Mouse (Mus musculus): ENCODE measurements around the gene Fgfrl1.

The Fgfrl1 gene

DNA sequence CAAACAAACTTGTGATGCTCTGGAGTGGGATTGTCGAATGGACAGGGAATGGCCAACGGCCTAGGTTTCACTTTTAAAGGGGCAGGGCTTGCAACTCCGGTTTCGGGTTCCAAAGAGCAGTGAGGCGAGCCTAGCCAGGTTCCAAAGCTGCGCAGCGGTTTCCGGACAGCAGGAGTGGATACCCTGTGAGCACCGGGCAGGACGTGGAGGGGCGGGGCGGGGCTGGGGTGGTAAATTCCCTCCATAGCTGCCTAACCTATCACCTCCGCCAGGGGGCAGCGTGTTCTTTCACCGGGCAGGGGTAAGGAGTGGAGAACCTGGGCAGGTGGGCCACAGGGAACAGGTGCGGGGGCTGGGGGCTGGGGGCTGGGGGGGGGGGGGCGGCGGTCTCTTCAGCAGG lies at the start of gene Fgfrl1:
Gene Fgfrl1 (plus strand): TSS at position 112 of the 400 bp plus-strand sequence.
- DNase-seq (ENCODE audit: low spot score): no peak

DNA sequence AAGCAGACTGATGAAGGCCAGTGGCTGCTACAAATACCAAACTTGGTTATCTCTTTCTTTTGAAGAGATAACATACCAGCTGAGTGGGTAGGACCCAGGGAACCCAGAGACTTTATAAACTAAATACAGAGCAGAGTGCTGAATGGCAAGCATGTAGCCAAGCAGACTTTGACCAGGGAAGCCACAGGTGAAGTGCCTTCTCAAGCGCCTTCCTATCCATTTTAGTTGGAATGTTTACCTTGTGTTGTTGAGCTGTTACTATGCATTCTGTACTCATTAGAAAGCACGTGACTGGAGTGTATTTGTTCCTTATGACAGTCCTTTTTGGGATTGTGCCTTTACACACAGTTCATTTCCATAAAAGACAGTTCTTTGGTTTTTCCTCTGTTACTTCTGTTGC lies 48.5 kb upstream of the Fgfrl1 start:
- DNase-seq (ENCODE audit: low spot score): no peak

DNA sequence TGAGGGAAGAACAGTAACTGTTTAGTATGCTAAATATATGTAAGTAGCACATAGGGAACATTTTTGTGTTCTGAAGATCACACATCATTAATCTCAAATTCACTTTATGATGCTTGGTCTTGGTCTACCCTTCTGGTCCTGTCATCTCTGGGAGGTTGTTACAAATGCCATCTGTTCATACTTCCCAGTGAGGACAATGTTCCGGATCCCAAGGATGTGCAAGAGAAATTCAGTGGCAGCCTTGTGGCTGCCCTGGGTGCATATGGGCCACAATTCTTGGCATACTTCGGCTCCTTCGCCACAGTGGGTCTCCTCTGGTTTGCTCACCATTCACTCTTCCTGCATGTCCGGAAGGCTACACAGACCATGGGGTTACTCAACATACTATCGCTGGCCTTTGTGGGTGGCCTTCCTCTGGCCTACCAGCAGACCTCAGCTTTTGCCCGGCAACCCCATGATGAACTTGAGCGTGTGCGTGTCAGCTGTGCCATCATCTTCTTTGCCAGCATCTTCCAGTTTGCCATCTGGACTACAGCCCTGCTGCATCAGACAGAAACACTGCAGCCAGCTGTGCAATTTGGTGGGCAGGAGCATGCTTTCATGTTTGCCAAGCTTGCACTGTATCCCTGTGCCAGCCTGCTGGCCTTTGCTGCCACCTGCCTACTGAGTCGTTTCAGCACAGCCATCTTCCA lies 46.4 kb upstream of the Fgfrl1 start:
- DNase-seq (ENCODE audit: low spot score): no peak

DNA sequence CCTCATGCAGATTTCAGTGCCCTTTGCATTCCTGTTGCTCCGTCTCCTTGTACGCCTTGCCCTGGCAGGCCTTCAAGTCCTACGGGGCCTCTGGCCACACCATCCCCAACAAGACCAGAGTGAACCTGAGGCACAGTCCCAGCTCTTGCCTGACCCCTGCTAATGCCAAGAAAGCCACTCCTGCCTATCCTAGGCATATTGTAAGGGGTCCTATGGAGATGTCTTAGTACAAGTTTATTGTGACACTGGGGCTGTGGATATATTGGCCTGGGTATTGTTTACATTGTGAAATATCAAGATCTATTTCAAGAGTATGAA lies 45.9 kb upstream of the Fgfrl1 start:
- DNase-seq (ENCODE audit: low spot score): no peak

DNA sequence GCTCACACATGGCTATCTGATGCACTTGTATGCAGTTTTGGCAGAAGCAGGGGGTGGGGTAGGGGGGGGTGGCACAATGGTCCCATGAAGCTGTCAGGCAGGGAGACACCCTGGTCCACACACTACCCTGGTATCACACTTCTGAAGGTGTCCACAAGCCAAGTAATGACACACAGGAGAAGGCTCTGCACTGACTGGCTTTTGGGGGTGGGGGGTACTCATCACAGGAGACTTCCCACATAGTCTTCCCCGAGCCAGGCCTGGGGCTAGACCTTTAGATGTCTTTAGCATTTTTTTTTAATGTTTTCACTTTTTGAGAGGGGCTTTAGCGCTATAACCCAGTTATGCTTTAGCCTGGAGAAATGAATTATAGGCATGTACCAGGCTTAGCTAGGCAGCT lies 44.9 kb upstream of the Fgfrl1 start:
- DNase-seq (ENCODE audit: low spot score): no peak

DNA sequence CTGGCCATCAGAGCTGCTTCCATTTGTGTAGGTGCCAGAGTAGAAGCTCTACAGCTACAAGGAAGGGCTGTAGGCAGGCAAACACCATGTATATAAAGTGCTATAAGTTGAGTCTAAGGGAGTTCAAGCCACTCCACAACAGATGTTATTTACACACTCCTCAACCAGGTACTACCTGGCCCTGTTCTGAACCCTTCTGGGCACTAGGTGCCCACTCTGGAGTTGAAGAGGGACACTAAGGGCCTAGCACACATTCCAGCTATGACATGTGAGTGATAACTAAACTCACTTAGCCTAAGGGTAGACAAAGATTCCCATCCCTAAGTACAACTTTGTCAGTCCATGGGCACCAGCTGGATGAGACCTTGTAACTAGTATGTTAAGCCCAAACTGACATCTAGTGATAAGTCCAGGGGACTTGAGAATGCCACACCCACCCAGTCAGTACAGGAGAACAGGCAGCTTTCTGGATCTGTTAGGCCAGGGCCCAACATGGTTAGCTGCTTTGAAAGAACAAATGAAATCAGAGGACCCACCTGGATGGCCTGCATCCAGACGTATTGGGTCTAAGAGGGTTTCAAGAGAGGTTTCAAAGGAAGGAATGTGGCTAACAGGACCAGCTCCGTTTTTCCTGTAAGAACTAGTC lies 44.2 kb upstream of the Fgfrl1 start:
- DNase-seq (ENCODE audit: low spot score): no peak

DNA sequence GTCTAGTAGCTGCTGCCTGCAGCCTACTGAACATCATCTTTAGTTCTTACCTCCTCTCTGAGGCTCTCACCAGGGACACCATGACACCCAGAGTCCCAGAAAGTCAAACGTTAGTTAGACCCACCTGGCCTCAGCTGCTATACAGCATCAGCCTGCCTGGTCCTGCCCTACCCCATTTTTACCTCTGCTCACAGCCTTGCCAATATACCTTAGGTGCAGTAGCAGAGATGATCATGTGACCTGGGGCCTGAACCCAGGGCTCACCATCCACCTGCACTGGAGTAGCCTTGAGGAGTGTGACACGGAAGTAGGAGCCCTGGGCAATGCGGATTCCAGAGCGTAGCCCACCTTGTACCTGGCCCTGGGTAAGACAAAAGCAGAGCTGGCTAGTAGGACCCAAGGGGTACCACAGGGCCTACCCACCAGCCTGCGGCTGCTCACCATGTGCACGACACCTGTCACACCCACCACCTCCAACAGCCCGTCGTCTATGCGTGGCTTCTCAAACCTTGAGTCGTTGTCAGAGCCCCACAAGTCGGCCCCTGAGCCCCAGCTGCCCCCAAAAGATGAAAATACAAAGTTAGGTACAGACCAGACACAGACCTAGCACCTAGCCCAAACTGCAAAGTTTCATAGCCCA lies 43.1 kb upstream of the Fgfrl1 start:
- no peak for DNase-seq (ENCODE audit: low spot score)

DNA sequence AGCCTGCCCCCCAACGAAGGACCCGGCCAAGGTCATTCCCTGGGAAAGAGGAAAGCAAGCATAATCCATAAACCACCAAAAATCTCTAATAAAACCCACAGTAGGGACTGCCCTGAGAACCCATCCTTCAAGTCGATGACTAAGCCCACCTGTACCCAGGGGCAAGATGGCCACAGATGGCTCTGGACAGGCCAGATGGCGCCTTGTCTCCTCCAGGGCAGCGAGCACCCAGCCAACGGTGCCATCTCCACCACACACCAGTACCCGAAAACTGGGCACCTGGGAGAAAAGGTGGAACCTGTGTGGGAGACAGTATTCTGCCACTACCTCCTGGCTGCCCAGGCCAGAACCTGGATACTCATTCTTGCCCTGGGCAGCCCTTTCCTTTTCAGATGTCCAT lies 41.8 kb upstream of the Fgfrl1 start:
- DNase-seq (ENCODE audit: low spot score): no peak

DNA sequence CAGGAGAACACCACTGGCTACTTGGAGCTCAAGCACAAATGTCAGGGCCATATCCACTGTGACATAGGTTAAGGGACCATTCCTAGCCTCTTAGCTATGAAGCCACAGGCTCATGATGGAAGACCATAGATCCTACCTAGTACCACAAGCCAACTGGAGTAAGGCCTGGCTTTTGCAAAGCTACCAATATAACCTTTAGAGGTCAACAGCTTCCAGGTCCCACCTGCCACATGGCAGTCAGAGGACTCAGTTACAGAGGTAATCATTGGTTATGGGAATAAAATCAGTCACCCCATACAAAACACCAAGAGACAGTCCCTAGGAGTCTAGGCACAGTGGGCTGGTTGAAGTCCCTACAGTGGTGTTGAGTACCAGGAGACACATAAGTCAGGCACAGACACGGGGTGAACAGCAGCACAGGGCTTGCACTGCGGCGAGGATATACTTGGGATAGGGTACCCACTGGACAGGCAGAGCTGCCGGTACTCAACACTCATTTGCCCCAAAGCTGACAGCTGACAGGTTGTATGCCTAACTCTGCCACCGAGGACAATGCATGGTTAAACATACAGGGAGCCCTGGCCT lies 41.0 kb upstream of the Fgfrl1 start:
- DNase-seq (ENCODE audit: low spot score): no peak

DNA sequence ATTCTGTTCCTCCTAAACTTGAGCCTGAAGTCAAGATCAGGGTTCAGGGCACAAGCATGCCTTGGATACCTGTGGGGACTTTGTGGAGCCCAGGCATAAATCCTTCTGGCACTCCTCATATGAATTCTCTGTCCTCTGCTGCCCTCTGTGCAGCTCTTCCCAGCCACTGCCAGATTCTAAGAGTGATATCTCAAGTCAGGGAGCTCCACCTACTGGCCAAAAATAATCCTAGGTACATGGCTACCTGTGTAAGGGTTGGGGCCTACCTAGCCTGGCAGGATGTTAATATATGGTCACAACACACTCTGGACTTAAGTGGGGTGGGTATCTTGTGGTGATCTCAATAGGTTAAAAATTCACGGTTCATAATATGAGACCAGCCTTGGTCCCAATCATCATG lies 40.4 kb upstream of the Fgfrl1 start:
- no peak for DNase-seq (ENCODE audit: low spot score)

DNA sequence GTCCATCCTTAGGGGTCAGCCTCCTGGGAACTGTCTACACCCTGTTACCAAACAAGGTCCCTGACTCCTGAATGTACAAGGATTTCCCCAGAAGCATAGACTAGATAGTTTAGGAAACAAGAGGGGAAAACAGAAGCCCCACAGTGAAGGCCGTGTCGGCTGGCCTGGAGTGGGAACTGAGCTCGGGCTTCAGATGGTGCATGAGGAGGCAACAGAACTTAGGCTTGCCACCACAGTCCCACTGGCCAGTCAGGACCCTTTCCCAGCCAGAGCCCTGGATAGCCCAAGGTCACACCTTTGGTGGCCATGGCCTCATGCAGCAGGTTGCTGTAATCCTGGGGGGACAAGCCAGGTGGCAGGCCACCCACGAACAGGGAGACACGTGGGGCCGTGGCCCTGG lies 38.8 kb upstream of the Fgfrl1 start:
- no peak for DNase-seq (ENCODE audit: low spot score)

DNA sequence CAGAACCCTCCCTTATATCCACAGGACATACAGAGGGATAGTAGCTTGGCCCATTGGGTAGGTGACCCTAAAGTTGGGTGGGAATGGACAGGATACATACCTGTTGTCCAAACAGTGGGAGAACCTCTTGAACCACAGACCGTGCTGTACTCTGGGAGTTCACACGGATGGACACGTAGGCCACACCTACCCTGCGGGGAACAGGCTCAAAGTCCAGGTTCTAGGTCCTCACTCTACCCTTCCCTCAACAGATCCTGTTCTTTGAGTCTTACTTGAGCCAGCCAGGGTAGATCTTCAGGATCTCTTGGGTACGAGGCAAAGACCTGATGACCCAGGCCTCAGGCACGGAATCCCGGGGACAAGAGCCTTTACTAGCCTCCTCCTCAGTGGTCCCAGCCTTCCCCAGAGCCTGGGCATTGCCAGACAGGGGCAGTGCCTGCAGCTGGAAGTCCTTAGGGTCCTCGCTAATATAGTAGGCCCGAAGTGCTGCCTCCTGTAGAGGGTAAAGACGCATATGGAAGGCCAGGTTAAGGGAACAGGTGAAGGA lies 37.7 kb upstream of the Fgfrl1 start:
- DNase-seq (ENCODE audit: low spot score): no peak

DNA sequence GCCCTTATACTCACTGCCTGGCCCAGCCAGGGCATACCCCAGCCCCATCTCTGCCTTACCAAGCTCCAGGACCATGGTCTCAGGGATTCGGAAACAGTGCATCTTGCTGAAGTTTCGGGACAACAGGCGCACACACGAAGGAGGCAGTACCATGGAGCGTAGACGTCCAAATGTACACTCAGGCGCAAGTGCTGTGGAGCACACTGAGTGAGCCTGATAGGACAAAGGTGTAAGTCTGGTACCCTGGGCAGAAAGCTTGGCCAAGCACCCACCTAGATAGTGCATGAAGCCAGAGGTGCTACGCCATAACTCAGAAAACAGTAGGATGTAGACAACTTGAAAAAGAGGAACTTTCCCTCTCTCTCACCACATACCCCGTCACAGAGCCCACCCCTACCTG lies 36.8 kb upstream of the Fgfrl1 start:
- no peak for DNase-seq (ENCODE audit: low spot score)

DNA sequence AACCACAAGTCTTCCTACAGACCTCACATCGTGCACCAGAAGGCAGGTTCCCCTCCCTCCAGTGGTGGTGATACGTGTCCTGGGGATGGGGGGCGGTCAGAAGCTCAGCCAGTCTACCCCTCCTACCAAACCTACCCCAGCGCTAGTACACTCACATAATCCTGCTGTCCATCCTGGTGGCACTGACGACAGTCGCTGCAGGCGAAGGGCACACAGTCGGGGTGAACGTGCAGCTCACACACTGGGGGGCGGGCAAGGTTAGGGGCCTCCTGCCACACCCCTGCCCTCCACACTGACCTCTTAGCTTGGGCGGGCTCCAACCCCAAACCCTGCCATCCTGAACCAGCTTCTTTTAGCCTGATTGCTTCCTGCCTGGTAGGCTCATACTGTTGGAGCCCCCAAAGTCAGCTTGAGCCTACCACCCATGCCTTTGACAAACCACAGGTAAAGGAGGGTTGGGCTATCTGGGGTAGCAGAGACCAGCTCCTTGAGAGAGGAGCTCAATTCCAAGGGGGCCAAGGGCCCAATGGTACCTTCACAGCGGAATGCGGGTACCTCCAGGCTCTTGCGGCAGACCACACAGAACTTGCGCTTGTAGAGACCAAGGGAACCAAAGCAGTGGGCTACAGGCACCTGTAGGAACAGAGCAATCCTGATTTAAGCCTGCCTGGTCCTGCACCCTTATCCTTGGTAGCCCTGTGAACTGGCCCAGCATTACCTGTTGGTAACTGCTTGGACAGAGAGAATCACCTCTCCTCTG lies 36.1 kb upstream of the Fgfrl1 start:
- no peak for DNase-seq (ENCODE audit: low spot score)

DNA sequence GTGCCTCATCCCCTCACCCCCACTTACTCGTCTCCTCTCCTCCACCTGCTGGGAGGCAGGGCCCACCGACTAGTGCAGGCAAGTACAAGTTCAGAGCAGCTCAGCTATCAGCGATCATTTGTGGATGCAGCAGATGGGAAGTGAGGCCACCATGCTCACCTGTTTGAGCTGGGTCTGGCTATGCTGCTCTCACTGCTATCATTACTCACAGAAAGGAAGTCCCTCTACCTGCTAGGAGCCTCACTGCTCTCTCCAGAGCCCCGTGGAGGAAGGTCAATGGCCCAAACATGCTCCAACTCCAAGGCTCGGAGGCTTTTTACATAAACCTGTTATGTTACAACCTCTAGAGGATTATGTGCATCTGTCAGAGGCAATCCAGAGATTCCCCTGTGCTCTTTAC lies 34.8 kb upstream of the Fgfrl1 start:
- DNase-seq (ENCODE audit: low spot score): no peak

DNA sequence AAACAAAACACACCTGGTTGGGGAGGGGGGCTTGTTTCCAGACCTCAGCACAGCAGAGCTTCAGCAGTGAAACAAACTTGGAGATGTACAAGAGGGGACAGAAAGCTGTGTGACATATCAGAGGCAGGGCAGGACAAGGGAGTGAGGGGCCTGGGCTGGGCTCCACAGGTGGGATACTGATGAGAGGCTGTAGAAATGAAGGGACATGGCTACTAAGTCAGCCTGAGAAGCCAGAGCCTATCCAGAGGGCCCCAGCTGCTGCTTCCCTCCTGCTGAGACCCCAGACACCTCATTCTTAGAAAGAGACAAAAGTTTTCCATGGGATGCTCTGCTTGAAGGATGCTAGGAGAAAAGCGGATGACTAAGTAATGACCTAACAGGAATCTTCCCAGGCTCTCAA lies 33.6 kb upstream of the Fgfrl1 start:
- no peak for DNase-seq (ENCODE audit: low spot score)

DNA sequence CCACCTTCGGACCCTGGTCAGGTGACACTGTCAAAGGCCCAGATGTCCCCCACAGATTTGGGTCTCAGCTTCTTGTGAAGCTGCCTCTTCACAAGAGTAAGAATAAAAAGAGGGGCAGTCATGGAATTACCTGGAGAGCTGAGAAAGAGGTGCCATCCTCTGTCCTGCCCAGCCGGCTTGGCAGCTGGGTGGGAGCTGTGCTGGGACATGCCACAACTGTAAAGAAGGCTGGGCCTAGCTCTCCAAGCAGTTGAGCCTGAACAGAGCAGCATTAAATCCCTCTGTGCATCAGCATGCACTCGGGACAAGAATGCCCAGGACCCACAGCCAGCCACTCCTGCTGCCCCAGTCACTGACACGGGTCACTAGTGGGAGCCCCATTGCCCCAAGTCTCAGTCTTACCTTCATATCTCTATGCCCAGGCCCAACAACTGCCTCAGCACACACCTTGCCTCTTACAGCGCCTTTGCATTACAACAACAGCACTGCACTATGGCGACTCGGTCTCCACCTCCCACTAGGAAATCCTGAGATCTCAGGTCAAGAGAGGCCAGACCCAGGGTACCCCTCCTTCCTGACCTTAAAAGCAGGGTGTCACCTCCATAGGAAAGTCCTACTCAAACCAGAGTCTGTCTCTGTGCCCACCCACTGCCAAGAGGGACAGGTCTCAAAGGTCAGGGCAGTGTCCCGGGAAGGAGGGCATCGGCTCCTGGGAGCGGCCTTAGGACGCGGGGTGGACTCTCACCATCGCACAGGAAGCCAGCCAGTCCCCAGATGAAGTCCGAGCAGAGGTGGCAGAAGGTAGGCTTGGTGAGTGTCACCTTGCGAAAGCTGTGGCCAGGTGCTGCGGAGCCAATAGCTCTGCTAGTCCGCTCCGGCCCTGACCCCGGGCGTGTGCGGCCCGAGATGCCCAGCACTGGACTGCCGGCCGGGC lies 32.2 kb upstream of the Fgfrl1 start, which contains the start of gene Idua:
Gene Idua (plus strand): TSS at position 634 of the 934 bp plus-strand sequence.
- no peak for DNase-seq (ENCODE audit: low spot score)

DNA sequence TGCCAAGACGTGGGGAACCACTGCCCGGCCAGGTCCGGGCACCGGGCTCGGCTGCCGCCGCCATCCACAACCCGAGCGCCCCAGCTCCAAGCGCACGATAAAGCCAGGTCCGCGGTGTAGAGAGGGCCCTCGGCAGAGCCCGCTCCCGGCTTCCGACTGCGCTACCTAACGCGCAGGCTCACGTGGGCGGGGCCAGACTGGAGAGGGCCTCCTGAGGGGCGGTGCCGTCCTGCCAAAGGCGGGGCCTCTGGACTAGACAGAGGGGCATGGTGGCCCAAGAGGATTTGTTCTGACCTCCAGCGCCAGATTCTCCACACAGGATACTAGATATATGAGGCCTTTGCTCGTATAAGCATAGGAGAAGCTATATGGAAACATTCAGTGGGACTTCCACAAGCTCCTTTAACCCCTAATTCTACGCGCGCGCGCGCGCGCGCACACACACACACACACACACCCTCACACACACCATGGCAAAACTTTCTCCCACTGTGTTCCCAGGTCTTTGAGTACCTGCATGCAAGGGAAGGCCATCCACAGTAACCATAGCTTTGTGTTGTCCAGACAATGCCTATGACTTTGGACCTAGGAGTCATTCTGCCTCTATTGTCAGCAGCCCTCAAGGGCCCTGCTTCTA lies 31.4 kb upstream of the Fgfrl1 start:
- peak; percentile 70 for DNase-seq (ENCODE audit: low spot score)

DNA sequence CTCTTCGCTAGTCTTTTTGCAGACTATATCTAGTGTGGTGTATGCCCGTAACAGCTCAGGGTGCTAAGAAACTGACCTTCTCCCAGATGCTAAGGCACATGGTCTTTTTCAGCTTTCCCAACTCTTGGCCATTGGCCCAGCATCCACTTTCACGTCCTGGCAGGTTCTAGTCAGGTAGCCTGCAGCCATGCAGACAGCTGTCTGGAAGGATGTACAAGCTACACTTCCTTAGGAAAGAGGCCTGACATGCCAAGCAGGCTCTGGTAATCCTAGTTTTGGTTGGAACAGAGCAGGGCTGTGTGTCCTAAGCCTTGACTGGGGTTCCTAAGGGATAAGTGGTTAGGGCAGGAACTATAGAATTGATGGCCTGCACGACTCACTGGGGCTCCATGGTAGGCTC lies 29.4 kb upstream of the Fgfrl1 start:
- no peak for DNase-seq (ENCODE audit: low spot score)

DNA sequence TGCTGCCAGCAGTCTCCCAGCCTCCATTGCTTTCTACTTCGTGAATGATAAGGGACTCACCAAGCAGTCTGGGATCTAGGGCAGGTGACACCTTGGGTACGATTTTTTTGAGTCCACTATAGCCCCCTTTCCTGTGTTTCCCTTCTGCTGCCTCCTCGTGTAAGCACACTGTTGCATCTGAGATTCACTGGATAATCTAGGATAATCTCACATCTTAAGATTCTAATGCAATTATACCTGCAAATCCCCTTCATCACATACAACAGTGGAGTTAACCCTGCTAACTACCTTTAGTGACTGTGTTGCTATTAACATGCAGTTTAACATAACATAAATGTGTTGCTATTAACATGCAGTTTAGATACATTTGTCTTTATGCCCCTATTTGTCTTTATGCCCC lies 27.1 kb upstream of the Fgfrl1 start:
- DNase-seq (ENCODE audit: low spot score): no peak

DNA sequence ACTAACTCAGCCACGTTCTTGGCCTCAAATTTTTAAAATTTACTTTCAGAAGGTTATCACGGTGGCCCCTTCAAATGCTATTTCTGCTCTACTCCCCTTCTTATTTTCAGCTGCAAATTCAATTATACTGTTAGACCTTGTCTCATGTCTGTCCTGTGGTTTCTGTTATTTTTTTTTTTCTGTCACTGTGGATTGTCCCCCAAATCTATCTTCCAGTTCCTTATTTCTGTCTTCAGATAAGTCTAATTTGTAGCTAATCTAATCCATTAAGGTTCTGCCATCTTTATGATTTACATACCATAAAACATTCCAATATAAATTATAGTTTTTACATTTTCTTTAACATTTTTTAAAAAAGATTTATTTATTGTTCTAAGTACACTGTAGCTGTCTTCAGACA lies 24.8 kb upstream of the Fgfrl1 start:
- no peak for DNase-seq (ENCODE audit: low spot score)
